Mouse (Mus musculus): ENCODE data around the gene Fbxl18. TPM values are rescaled to one million over a fixed set of nuclear protein-coding genes. Genes with fewer than 3 reads are reported as not detected.
A peak's percentile ranks its signal among the peaks of the same experiment; 100 is the strongest.

Fbxl18 gene
- polyA plus RNA-seq, 1 experiment from 2014 or later: 8.2 TPM

DNA sequence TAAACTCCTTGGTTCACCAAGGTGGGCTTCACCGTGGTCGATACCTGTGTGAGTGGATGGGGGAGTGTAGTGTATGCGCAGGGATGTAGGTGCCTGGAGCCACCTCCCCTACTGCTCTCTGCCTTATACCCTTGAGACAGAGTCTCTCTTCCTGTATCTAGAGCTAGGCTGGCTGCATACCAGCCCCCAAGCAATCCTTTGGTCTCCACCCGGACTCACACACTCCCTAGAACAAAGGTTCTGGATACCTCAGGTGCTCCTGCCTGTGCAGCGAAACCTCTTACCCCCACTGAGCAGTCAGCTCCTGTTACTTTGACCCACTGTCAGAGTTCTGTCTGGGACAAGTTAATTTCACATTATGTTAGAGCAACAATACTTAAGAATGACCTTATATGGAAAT lies 69.6 kb downstream of the Fbxl18 start:
- H3K9me3 ChIP-seq (replicated peaks; ENCODE audit: control insufficient read depth, low read length): no peaks in the 10 kb centered on the region
- H3K4me2 ChIP-seq (ENCODE audit: low read depth, low read length): no peak overlapping the region
- ATAC-seq (ENCODE audit: insufficient read depth, low FRiP score): no peak
- H3K27me3 ChIP-seq (ENCODE audit: control insufficient read depth, insufficient read depth, low read length): no peaks in the 10 kb centered on the region
- no peak overlapping the region for H3K4me3 ChIP-seq (replicated peaks; ENCODE audit: low read length)
- no peak overlapping the region for H3K9ac ChIP-seq (ENCODE audit: low read length)
- 78% methylated on average over 5 of the region's 5 CpGs for WGBS
- H3K36me3 ChIP-seq (ENCODE audit: control insufficient read depth, insufficient read depth, low read length): no peaks in the 10 kb centered on the region
- peaks cover 28% of the 10 kb centered on the region for H3K4me1 ChIP-seq (ENCODE audit: control insufficient read depth, insufficient read depth, low read length)
- 0 out of 2 replicates have a peak overlapping the region, but pooled peaks have one; percentile 16 for H3K27ac ChIP-seq (ENCODE audit: low read length)

DNA sequence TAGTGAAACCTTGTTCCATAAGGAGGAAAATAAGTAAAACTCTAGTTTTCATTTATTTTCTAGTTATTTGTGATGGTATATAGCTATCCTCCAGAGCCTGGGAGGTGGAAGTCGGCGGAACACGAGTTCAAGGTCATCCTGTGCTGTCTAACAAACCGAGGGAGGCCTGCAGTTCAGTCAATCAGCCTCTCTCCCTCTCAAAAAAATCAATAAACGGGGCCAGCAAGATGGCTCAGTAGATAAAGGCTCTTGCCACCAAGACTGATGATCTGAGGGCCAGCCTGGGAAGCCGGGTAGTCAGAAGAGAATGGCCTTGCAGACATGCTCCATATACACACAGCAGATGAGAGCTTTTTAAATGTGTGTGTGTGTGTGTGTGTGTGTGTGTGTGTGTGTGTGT lies 71.1 kb downstream of the Fbxl18 start:
- peak overlapping the region; percentile 98 for H3K9ac ChIP-seq (ENCODE audit: low read length)
- peak overlapping the region; percentile 100 for H3K27ac ChIP-seq (ENCODE audit: low read length)
- H3K27me3 ChIP-seq (ENCODE audit: control insufficient read depth, insufficient read depth, low read length): no peaks in the 10 kb centered on the region
- ATAC-seq (ENCODE audit: insufficient read depth, low FRiP score): no peak
- no peaks in the 10 kb centered on the region for H3K9me3 ChIP-seq (replicated peaks; ENCODE audit: control insufficient read depth, low read length)
- 18% methylated on average over 6 of the region's 6 CpGs for WGBS
- peak overlapping the region; percentile 91 for H3K4me2 ChIP-seq (ENCODE audit: low read depth, low read length)
- peaks cover 28% of the 10 kb centered on the region for H3K4me1 ChIP-seq (ENCODE audit: control insufficient read depth, insufficient read depth, low read length)
- peak overlapping the region; percentile 88 for H3K4me3 ChIP-seq (replicated peaks; ENCODE audit: low read length)
- H3K36me3 ChIP-seq (ENCODE audit: control insufficient read depth, insufficient read depth, low read length): no peaks in the 10 kb centered on the region

DNA sequence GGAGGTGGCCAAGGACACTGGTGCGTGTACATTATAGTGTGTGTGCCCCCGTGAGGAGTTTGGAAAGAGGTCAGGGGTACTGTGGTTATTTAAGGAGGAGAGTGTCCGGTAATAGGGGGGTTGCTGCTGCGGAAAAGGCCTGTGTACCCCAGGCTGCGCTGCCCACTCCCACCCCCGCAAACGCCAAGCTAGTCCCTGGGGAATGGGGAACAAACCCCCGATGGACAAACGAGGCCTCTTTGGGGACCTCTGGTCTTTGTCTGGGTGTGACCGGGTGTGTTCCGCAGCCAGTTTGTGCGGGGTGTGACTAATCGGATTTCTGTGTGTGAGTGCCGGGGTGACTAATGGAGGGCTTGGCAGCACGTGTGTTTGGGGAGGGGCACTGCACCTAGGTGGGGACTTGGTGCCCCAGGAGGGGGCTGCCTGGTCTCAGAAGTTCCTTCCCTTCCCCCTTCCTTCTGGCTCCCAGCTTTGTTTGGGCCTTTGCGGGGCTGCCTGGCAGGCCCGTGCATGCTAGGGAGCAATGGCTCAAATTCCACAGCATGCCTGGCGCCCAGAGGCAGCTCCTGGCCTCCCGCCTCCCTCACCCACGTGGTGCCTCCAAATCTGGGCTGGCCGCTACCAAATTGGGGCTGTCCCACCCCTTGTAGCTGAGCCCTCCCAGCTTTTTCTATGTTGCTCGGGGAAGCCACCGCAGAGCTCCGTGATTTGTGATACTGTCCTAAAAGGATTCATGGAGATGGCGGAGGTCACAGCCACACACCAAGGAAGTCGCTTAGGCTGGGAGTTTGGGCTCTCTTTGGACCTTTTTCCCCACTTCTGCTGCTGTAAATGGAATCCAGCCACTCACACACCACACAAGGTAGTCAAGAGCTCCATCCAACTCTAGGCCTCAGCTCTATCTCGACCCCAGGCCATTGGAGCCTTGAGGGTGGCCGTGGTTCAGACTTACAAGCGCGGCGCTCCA lies 71.8 kb downstream of the Fbxl18 start:
- WGBS: 5% methylated on average over 31 of the region's 31 CpGs
- peak overlapping the region; percentile 100 for H3K27ac ChIP-seq (ENCODE audit: low read length)
- H3K9me3 ChIP-seq (replicated peaks; ENCODE audit: control insufficient read depth, low read length): no peaks in the 10 kb centered on the region
- no peaks in the 10 kb centered on the region for H3K27me3 ChIP-seq (ENCODE audit: control insufficient read depth, insufficient read depth, low read length)
- H3K4me3 ChIP-seq (replicated peaks; ENCODE audit: low read length): peak overlapping the region; percentile 88
- H3K4me1 ChIP-seq (ENCODE audit: control insufficient read depth, insufficient read depth, low read length): peaks cover 28% of the 10 kb centered on the region
- H3K36me3 ChIP-seq (ENCODE audit: control insufficient read depth, insufficient read depth, low read length): no peaks in the 10 kb centered on the region
- peak overlapping the region; percentile 91 for H3K4me2 ChIP-seq (ENCODE audit: low read depth, low read length)
- peak overlapping the region; percentile 98 for H3K9ac ChIP-seq (ENCODE audit: low read length)
- peak; percentile 71 for ATAC-seq (ENCODE audit: insufficient read depth, low FRiP score)

DNA sequence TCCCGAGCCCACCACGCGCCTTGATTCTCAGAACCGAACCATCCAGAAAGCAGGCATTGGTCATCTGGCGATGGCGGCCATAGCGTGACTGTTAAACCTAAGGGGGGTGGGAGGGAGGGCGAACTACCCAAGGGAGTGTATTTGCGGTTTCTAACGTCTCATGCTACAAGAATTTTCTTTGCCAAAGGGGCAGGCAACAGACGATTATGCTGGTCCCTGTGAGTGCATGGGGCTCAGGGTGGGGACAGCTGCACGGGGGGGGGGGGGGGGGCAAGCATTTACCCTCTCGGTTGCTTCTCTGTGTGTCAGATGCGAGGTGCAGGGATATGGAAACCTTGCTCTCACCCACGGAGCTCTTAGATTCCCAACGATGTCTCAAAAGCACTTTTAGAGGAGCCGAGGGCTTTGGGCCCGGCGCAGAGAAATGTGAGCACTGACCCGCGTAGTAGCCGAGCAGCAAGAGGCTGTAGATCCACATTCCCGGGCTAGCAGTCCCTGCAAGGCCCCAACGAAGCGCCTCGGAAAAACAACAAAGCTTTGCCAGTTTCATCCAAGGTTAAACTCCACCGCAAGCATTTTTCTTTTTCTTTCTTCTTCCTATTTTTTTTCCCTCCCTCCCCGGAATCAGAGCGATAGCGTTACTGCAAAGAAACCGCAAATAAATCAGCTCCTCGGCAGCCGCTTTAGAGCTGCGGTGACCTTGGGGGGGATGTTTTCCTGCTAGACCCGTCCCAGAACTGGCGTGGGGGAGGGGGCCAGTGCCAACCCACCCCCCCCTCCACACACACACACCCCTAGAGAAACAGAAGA lies 72.7 kb downstream of the Fbxl18 start:
- H3K27me3 ChIP-seq (ENCODE audit: control insufficient read depth, insufficient read depth, low read length): no peaks in the 10 kb centered on the region
- under 1% methylated on average over 35 of the region's 36 CpGs for WGBS
- H3K9ac ChIP-seq (ENCODE audit: low read length): peak overlapping the region; percentile 98
- H3K4me1 ChIP-seq (ENCODE audit: control insufficient read depth, insufficient read depth, low read length): peaks cover 28% of the 10 kb centered on the region
- H3K4me2 ChIP-seq (ENCODE audit: low read depth, low read length): peak overlapping the region; percentile 91
- H3K9me3 ChIP-seq (replicated peaks; ENCODE audit: control insufficient read depth, low read length): no peaks in the 10 kb centered on the region
- H3K4me3 ChIP-seq (replicated peaks; ENCODE audit: low read length): peak overlapping the region; percentile 88
- no peaks in the 10 kb centered on the region for H3K36me3 ChIP-seq (ENCODE audit: control insufficient read depth, insufficient read depth, low read length)
- ATAC-seq (ENCODE audit: insufficient read depth, low FRiP score): no peak
- H3K27ac ChIP-seq (ENCODE audit: low read length): peak overlapping the region; percentile 100

DNA sequence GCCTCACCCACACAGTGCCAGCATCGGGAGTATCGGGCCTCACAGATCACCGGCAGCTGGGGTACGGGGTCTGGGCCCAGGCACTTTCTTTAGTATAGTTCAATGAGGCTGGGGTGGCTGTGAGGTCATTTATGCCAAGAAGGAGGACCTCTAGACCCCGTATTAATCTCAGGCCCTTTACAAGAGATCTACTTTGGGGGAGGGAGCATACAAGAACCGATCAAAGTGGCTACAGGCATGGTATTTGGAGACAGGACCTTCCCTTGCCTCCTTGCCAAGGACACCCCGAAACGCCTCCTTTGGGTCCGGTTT lies 73.3 kb downstream of the Fbxl18 start:
- H3K4me1 ChIP-seq (ENCODE audit: control insufficient read depth, insufficient read depth, low read length): peaks cover 28% of the 10 kb centered on the region
- ATAC-seq (ENCODE audit: insufficient read depth, low FRiP score): no peak
- no peaks in the 10 kb centered on the region for H3K9me3 ChIP-seq (replicated peaks; ENCODE audit: control insufficient read depth, low read length)
- peak overlapping the region; percentile 91 for H3K4me2 ChIP-seq (ENCODE audit: low read depth, low read length)
- H3K27me3 ChIP-seq (ENCODE audit: control insufficient read depth, insufficient read depth, low read length): no peaks in the 10 kb centered on the region
- peak overlapping the region; percentile 98 for H3K9ac ChIP-seq (ENCODE audit: low read length)
- WGBS: under 1% methylated on average over 9 of the region's 9 CpGs
- peak overlapping the region; percentile 88 for H3K4me3 ChIP-seq (replicated peaks; ENCODE audit: low read length)
- H3K27ac ChIP-seq (ENCODE audit: low read length): peak overlapping the region; percentile 100
- H3K36me3 ChIP-seq (ENCODE audit: control insufficient read depth, insufficient read depth, low read length): no peaks in the 10 kb centered on the region

DNA sequence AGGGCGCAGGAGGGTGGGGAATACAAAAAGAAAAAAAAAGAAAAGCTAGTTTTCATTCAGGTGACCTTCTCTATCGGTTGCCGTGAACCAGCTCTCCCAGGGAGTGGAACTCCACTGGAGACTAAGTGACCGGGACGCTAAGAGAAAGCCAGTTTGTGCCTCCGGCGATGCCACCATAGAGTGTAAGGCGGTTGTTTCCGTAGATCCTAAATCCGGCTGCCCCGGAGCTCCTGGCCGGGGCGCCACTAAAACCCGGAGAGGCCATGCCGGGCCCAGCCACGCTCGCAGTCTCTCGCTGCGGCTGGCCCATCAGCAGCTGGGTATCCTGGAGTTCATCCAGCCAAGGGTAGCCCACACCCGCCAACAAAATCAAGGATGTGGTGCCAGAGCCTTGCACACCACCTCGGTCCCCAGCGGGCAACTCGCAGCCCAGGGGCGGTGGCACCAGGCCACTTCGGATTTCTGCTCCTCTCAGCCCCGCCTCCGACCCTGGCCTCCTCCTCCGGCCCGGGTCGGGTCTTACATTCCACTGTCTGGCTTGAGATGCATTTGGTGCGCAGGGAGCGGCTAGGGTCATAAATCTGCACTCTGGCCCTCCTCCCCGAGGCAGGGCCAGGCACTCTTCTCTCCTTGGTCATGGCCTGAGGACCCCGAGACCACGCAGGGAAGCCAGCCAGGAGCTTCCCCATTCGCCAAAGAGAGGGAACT lies 73.8 kb downstream of the Fbxl18 start:
- Histone ChIP-seq H3K9me3 (replicated peaks; ENCODE audit: control insufficient read depth, low read length) (no peaks in the 10 kb centered on the region), H3K9ac (ENCODE audit: low read length) (peak overlapping the region; percentile 98), H3K4me2 (ENCODE audit: low read depth, low read length) (peak overlapping the region; percentile 91), H3K27me3 (ENCODE audit: control insufficient read depth, insufficient read depth, low read length) (no peaks in the 10 kb centered on the region), H3K4me3 (replicated peaks; ENCODE audit: low read length) (peak overlapping the region; percentile 88), H3K36me3 (ENCODE audit: control insufficient read depth, insufficient read depth, low read length) (no peaks in the 10 kb centered on the region), H3K27ac (ENCODE audit: low read length) (peak overlapping the region; percentile 100), H3K4me1 (ENCODE audit: control insufficient read depth, insufficient read depth, low read length) (peaks cover 28% of the 10 kb centered on the region)
- peak; percentile 11; the same call in 1 of the 2 replicates for ATAC-seq (ENCODE audit: insufficient read depth, low FRiP score)
- WGBS: 0% methylated on average over 36 of the region's 36 CpGs

DNA sequence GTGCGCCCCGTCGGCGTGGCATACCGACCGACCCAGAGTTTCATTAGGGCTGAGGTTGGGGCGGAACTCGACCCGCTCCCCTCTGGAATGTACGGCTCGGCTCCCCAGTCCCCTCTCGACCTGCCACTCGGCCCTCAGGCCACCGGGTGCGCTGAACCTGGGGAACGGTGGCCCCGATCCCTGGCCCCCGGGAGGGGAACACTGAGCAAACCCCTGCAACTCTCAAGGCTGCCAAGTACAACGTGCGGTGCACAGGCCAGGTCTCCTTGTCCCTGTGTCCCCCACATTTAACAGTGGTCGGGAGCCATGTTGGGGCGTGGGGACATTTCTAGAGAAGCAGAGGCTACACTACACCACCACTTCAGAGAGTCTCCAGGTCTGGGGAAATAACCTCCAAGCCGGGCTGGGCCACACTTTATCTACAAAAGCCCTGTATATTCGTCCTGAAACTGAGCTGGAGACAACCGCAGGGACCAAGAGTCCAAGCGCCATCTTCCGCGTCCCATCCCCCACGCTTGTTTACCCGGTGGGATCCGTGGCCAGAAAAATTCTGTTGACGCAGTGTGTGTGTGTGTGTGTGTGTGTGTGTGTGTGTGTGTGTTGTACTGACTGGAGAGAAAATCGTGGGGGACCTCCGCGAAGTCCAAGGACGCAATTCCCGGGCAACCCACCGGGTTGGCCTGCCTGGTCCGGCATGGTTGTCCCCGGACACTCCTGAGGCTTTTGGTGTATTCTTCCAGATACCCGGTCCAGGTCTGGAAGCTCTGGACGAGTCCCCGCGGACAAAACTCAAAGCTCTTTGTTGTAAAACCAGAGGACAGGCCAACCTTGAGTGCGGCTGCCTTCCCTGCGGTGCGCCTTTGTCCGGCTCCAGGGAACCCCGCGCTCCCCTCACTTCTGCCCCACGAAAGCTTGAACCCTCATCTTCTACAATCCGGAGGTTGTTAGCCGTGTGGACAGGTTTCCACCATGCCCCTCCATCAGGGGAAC lies 74.7 kb downstream of the Fbxl18 start:
- H3K4me1 ChIP-seq (ENCODE audit: control insufficient read depth, insufficient read depth, low read length): peaks cover 23% of the 10 kb centered on the region
- no peaks in the 10 kb centered on the region for H3K36me3 ChIP-seq (ENCODE audit: control insufficient read depth, insufficient read depth, low read length)
- no peaks in the 10 kb centered on the region for H3K27me3 ChIP-seq (ENCODE audit: control insufficient read depth, insufficient read depth, low read length)
- no peak for ATAC-seq (ENCODE audit: insufficient read depth, low FRiP score)
- peak overlapping the region; percentile 91 for H3K4me2 ChIP-seq (ENCODE audit: low read depth, low read length)
- peak overlapping the region; percentile 100 for H3K27ac ChIP-seq (ENCODE audit: low read length)
- H3K9ac ChIP-seq (ENCODE audit: low read length): peak overlapping the region; percentile 98
- H3K9me3 ChIP-seq (replicated peaks; ENCODE audit: control insufficient read depth, low read length): no peaks in the 10 kb centered on the region
- WGBS: under 1% methylated on average over 53 of the region's 53 CpGs
- peak overlapping the region; percentile 88 for H3K4me3 ChIP-seq (replicated peaks; ENCODE audit: low read length)

All from stomach, embryonic 16.5 days (tissue).